Mouse (Mus musculus): ENCODE measurements around the gene Mfap3l.

GRCm38 (mm10) chr8:60645911-60646310, 13.3 kb downstream of the Mfap3l start:
- TF ChIP-seq POLR2A (IDR thresholded peaks at IDR 0.05; ENCODE audit: extremely low read depth, insufficient read depth, low read length), result no peak
- TF ChIP-seq CTCF (IDR thresholded peaks at IDR 0.05; ENCODE audit: low read depth, low read length), result no peak
